Mouse (Mus musculus) embryonic facial prominence, embryonic 11.5 days (tissue): ENCODE measurements around the gene Fryl. TPM values are rescaled to one million over a fixed set of nuclear protein-coding genes. Genes with fewer than 3 reads are reported as not detected.

Source experiments
- ATAC-seq: fragments of 200-750 bp; cut with Nextera tagmentation; replicated peaks from 2 replicates; pipeline ENCODE4 v1.8.0; 2017; ENCODE audit warnings: low read depth; ENCODE audit not compliant: insufficient number of reproducible peaks, low FRiP score, low TSS enrichment
- DNase-seq: peaks from one replicate; pipeline ENCODE4 v3.0.0-alpha.2; 2015; ENCODE audit warnings: low spot score
- H3K27ac ChIP-seq: fragments of 300-500 bp; sonication (generic); replicated peaks from 2 replicates; pipeline ENCODE4 v1.5.1; 2014; ENCODE audit warnings: mild to moderate bottlenecking, low read depth, low read length, control low read depth
- H3K27me3 ChIP-seq: fragments of 300-500 bp; sonication (generic); 2 replicates; pipeline ENCODE4 v1.6.1; 2014; ENCODE audit warnings: mild to moderate bottlenecking, low read length, moderate library complexity, mixed read lengths; ENCODE audit not compliant: control insufficient read depth, insufficient read depth
- H3K36me3 ChIP-seq: fragments of 300-500 bp; sonication (generic); replicated peaks from 2 replicates; pipeline ENCODE4 v1.6.1; 2014; ENCODE audit warnings: low read depth, mild to moderate bottlenecking, low read length, moderate library complexity, mixed read lengths; ENCODE audit not compliant: control insufficient read depth, insufficient read depth
- H3K4me1 ChIP-seq: fragments of 300-500 bp; sonication (generic); 2 replicates; pipeline ENCODE4 v1.6.1; 2014; ENCODE audit warnings: low read length, mixed read lengths; ENCODE audit not compliant: control insufficient read depth, insufficient read depth
- H3K4me2 ChIP-seq: fragments of 300-500 bp; sonication (generic); 2 replicates; pipeline ENCODE4 v1.6.1; 2014; ENCODE audit warnings: low read depth, mild to moderate bottlenecking, control low read depth, low read length, moderate library complexity
- H3K4me3 ChIP-seq: fragments of 300-500 bp; sonication (generic); 2 replicates; pipeline ENCODE4 v1.5.1; 2014; ENCODE audit warnings: low read depth, low read length, control low read depth
- H3K9ac ChIP-seq: fragments of 300-500 bp; sonication (generic); replicated peaks from 2 replicates; pipeline ENCODE4 v1.6.1; 2014; ENCODE audit warnings: mild to moderate bottlenecking, control low read depth, low read length
- H3K9me3 ChIP-seq: fragments of 300-500 bp; sonication (generic); replicated peaks from 2 replicates; pipeline ENCODE4 v1.6.1; 2016; ENCODE audit warnings: mild to moderate bottlenecking, low read length, inconsistent platforms, mixed read lengths; ENCODE audit not compliant: control insufficient read depth
- WGBS: fragments of 180-500 bp; shearing (Covaris S2); extraction: QIAGEN DNeasy Blood & Tissue Kit; methylation state at CpG from one replicate; pipeline ENCODE4 v1.1.7; 2014; 5-methylcytosine and 5-hydroxymethylcytosine counted together
- polyA plus RNA-seq: library from polyadenylated mRNA; unstranded; fragments of >200 nt; fragmentation: Nextera tagmentation; extraction: Ambion mirVana; gene quantifications from 2 replicates; pipeline ENCODE4 v1.2.1, GENCODE M21; 2014

The Fryl gene
- polyA plus RNA-seq, 1 experiment from 2014 or later: 25.7 TPM

DNA sequence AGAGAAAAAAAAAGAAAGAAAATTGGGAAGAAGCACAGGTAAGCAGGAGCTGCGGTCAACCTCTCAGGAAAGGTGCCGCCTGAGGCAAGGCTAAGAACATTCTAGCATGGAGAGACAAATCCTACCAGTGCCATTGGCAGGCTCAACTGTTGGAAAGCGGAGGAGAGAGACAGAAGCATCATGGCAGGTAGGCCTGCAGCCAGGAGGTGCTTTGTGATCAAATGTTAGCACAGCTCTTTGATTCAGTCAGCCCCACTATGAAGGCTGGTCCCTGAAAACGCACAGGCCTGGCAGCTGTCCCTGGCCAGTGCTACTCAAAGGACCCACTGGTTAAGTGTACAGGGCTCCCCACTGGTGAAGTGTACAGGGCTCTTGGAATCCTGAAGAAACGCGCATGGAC, 16.0 kb downstream of the Fryl start:
- ATAC-seq: no peak

DNA sequence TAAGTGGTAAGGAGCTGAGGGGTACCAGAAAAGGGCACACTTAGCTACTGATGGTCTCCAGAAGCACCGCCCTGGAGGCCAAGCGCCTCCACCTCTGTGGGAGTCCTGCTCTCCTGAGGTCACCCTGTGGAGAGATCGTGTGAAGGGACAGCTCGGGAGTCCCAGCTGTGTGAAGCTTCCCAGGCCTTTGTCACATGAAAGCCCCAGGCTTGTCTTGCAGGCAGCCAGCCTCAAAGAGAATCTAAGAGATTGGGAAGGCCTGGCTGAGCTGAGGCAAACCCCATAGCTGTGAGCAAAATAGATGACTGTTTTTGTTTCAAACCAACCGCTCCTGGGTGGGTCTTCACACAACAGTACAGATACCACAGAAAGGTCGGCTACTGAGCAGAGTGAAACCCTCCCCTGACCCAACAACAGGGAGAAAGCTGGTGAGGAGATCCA, 19.5 kb downstream of the Fryl start:
- WGBS: 17% methylated on average over 6 of the region's 6 CpGs
- DNase-seq (no peak), ATAC-seq (peak; percentile 65; the same call in 1 of the 2 replicates)
- 0 out of 2 replicates have a peak overlapping the region, but pooled peaks have one; percentile 28 for H3K27ac ChIP-seq
- H3K27me3 ChIP-seq: no peaks in the 10 kb centered on the region
- H3K4me1 ChIP-seq: peaks cover 7% of the 10 kb centered on the region; the same call in 1 of the 2 replicates
- no peak overlapping the region for H3K4me2 ChIP-seq
- H3K36me3 ChIP-seq: no peaks in the 10 kb centered on the region
- 0 out of 2 replicates have a peak overlapping the region, but pooled peaks have one; percentile 4 for H3K9ac ChIP-seq
- no peak overlapping the region for H3K4me3 ChIP-seq
- no peaks in the 10 kb centered on the region for H3K9me3 ChIP-seq

More for the DNA sequence above, 16.0 kb downstream of the Fryl start:
- no peak for DNase-seq
- no peaks in the 10 kb centered on the region for H3K36me3 ChIP-seq
- no peak overlapping the region for H3K4me3 ChIP-seq
- H3K27ac ChIP-seq: no peak overlapping the region
- 92% methylated on average over 6 of the region's 6 CpGs for WGBS
- H3K4me2 ChIP-seq: no peak overlapping the region
- no peaks in the 10 kb centered on the region for H3K27me3 ChIP-seq
- H3K9ac ChIP-seq: no peak overlapping the region
- no peaks in the 10 kb centered on the region for H3K9me3 ChIP-seq
- H3K4me1 ChIP-seq: 0 out of 2 replicates have a peak, but pooled peaks cover 3% of the 10 kb centered on the region

DNA sequence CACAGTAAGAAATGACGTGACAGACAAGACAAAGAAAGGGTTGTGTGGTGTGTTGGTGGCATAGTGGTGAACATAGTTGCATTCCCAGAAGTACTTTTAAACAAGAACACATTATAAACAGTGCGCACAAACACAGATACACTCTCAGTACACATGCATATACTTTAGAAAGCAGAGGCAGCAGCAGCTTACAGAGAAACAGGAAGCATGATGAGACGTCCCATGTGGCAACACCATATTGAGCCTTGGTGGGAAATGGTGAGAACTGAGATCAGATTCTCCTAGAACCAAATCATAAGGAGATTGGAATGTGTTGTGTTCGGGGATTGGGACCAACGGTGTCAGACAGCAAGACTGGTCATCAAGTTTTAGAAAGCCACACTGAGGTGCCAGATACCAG, 21.2 kb downstream of the Fryl start:
- Histone ChIP-seq H3K4me3 (no peak overlapping the region), H3K4me1 (peaks cover 7% of the 10 kb centered on the region; the same call in 1 of the 2 replicates), H3K9me3 (no peaks in the 10 kb centered on the region), H3K9ac (no peak overlapping the region), H3K36me3 (no peaks in the 10 kb centered on the region), H3K4me2 (no peak overlapping the region), H3K27me3 (no peaks in the 10 kb centered on the region), H3K27ac (no peak overlapping the region)
- no peak for ATAC-seq
- no peak for DNase-seq
- 86% methylated on average over 5 of the region's 5 CpGs for WGBS

DNA sequence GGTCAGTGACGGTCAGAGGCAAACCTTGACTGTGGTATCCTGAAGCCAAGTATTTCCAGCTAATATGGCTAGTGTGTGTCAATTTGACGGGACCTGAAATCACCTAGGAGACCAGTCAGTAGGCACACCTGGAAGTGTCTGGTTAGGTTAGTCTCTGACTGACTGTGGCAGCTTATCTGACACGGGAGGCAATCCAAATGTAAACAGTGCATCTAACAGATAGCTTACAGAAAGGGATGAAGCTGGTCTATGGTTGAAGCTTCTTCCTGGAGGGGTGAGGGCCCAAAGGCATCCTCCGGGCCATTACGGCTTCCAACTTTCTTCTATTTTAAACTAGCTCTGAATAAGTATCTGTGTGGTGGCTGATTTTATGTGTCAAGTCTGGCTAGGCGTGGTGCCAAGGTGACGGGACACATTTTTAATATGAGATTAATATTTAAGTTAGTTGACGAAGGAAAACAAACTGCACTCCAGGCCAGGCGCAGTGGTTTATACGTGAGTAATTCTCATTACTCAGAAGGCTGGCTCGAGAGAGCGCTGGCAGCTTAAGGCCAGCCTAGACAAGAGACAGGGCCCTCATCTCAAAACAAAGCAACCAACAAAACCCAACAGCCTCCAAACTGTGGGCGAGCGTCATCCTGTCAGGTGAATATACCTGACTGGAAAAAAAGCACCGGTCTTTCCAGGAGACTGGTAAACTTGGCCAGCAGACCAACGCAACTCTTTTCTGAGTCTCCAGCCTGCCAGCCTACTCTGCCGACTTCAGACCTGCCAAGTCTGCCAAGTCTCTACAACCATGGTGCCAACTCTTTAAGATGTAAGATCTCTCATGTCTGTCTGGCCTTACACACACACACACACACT, 23.2 kb downstream of the Fryl start:
- no peak for ATAC-seq
- H3K36me3 ChIP-seq: no peaks in the 10 kb centered on the region
- H3K27ac ChIP-seq: no peak overlapping the region
- peaks cover 7% of the 10 kb centered on the region; the same call in 1 of the 2 replicates for H3K4me1 ChIP-seq
- H3K4me3 ChIP-seq: no peak overlapping the region
- 85% methylated on average over 17 of the region's 17 CpGs for WGBS
- no peak overlapping the region for H3K9ac ChIP-seq
- no peaks in the 10 kb centered on the region for H3K9me3 ChIP-seq
- H3K27me3 ChIP-seq: no peaks in the 10 kb centered on the region
- H3K4me2 ChIP-seq: no peak overlapping the region
- no peak for DNase-seq

DNA sequence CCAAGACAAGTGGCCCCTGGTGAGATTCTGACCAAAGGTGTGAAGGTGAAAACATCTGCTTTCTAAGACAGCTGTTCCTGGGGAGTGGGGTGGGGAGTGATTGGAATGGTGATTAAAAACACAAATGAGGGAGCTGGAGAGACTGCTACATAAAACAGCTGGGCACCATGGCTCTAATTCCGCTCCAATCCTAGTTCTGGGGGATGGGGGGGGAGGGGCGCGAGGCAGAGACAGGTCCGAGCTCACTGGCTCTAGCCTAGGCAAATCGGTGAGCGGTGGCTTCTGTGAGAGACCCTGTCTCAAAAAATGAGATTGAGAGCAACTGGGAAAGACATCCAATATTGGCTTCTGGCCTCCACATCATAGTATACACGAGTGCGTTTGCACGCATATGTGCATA, 24.2 kb downstream of the Fryl start:
- Histone ChIP-seq H3K27ac (no peak overlapping the region), H3K36me3 (no peaks in the 10 kb centered on the region), H3K4me3 (no peak overlapping the region), H3K9me3 (no peaks in the 10 kb centered on the region), H3K4me1 (peaks cover 7% of the 10 kb centered on the region; the same call in 1 of the 2 replicates), H3K9ac (no peak overlapping the region), H3K4me2 (no peak overlapping the region), H3K27me3 (no peaks in the 10 kb centered on the region)
- DNase-seq: peak; percentile 22
- WGBS: 21% methylated on average over 9 of the region's 9 CpGs
- no peak for ATAC-seq

DNA sequence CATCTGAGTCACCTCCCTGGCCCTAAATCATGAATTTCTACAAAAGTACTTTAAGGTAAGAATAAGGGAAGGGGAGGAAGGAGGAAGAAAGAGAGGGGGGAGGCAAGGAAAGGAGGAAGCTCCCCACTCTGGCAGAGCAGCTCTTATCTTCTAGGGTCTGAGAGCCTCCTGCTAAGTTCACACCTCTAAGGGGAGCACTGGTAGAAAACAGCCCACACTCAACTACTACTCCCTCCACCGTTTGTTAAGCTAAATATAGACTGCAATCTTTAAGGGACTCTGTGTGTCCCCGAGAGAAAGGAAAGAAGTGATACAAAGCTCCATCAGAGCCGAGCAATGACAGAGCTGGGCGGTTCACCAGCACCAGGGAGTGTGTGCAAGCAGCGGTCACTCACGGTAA, 24.6 kb downstream of the Fryl start:
- Histone ChIP-seq H3K9me3 (no peaks in the 10 kb centered on the region), H3K9ac (no peak overlapping the region), H3K27ac (no peak overlapping the region), H3K4me1 (peaks cover 4% of the 10 kb centered on the region; the same call in 1 of the 2 replicates), H3K4me3 (no peak overlapping the region), H3K4me2 (no peak overlapping the region), H3K27me3 (no peaks in the 10 kb centered on the region), H3K36me3 (no peaks in the 10 kb centered on the region)
- ATAC-seq (no peak), DNase-seq (no peak)
- WGBS: 10% methylated on average over 6 of the region's 6 CpGs

DNA sequence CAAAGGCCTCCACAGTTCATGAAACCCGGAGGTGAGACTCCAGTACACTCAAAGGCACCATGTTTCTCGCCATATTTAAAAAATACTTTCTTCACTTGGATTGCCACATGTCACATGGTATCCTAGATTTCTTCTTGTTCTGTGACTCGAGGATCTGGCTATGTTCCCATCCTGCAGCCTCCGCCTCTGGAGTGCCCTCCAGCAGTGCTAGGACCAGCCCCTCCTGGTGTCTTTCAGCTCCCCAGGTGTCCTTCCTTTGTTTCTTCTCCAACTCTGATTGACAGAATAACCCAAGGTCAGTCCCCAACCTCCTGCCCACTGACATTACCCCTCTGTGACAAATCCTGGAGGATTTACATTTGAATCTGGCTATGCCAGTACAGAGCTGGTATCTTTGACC, 26.2 kb downstream of the Fryl start:
- Histone ChIP-seq H3K4me1 (peaks cover 3% of the 10 kb centered on the region; the same call in 1 of the 2 replicates), H3K4me3 (no peak overlapping the region), H3K9ac (no peak overlapping the region), H3K9me3 (no peaks in the 10 kb centered on the region), H3K4me2 (no peak overlapping the region), H3K27ac (no peak overlapping the region), H3K36me3 (no peaks in the 10 kb centered on the region), H3K27me3 (no peaks in the 10 kb centered on the region)
- ATAC-seq: no peak
- 48% methylated on average over 4 of the region's 4 CpGs for WGBS
- no peak for DNase-seq

DNA sequence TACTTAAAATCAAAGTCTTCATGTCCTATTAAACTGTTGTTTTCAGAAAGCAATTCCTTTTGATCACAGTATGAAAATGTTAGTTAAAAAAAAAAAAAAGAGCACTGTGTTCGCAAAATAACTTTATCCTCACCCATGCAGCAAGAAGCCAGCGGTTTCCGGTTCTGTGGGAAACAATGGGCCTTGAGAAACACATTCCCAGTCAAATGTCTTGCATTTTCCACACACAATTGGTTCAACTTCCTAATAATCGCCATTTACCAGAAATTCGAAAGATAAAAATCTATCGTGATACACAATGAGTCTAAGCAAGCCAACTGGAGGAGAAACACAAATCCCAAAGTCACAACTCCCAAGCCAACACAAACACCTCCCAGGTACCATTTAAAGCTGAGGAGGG, 27.0 kb downstream of the Fryl start:
- Histone ChIP-seq H3K36me3 (no peaks in the 10 kb centered on the region), H3K4me3 (no peak overlapping the region), H3K27me3 (no peaks in the 10 kb centered on the region), H3K9me3 (no peaks in the 10 kb centered on the region), H3K4me1 (peaks cover 3% of the 10 kb centered on the region; the same call in 1 of the 2 replicates), H3K27ac (no peak overlapping the region), H3K9ac (no peak overlapping the region), H3K4me2 (no peak overlapping the region)
- ATAC-seq (no peak), DNase-seq (no peak)
- 73% methylated on average over 6 of the region's 6 CpGs for WGBS
